Mouse (Mus musculus) embryonic facial prominence, embryonic 10.5 days (tissue): ENCODE results near the gene Ugt2a2. TPM values are rescaled to one million over a fixed set of nuclear protein-coding genes. Genes with fewer than 3 reads are reported as not detected.
"Not testable (repeated sequence)": the region's sequence is repeated elsewhere in the genome, so short reads cannot be mapped to it uniquely, and the experiment has no call there.

Experiments
- DNase-seq: peaks from one replicate; pipeline ENCODE4 v3.0.0-alpha.2; 2017; ENCODE audit warnings: low spot score
- H3K27ac ChIP-seq: fragments of 300-500 bp; sonication (generic); replicated peaks from 2 replicates; pipeline ENCODE4 v1.5.1; 2016; ENCODE audit warnings: mild to moderate bottlenecking
- H3K27me3 ChIP-seq: fragments of 300-500 bp; sonication (generic); replicated peaks from 2 replicates; pipeline ENCODE4 v1.6.1; 2016; ENCODE audit warnings: low read depth, mild to moderate bottlenecking; ENCODE audit not compliant: poor library complexity, severe bottlenecking
- H3K36me3 ChIP-seq: fragments of 300-500 bp; sonication (generic); replicated peaks from 2 replicates; pipeline ENCODE4 v1.6.1; 2016; ENCODE audit warnings: mild to moderate bottlenecking, moderate library complexity
- H3K4me1 ChIP-seq: fragments of 300-500 bp; sonication (generic); 2 replicates; pipeline ENCODE4 v1.6.1; 2016
- H3K4me3 ChIP-seq: fragments of 300-500 bp; sonication (generic); 2 replicates; pipeline ENCODE4 v1.5.1; 2016; ENCODE audit warnings: mild to moderate bottlenecking, moderate library complexity
- H3K9me3 ChIP-seq: fragments of 300-500 bp; sonication (generic); 2 replicates; pipeline ENCODE4 v1.6.1; 2016; ENCODE audit warnings: mild to moderate bottlenecking
- WGBS: fragments of 180-500 bp; shearing (Covaris S2); methylation state at CpG from one replicate; pipeline ENCODE4 v1.1.7; 2016; 5-methylcytosine and 5-hydroxymethylcytosine counted together
- polyA plus RNA-seq: library from polyadenylated mRNA; unstranded; fragments of >200 nt; fragmentation: Nextera tagmentation; extraction: Ambion mirVana; gene quantifications from 2 replicates; pipeline ENCODE4 v1.2.1, GENCODE M21; 2016

Gene Ugt2a2
- polyA plus RNA-seq, 1 experiment from 2014 or later: 0.10 TPM

GRCm38 (mm10) chr5:87436264-87436663 is 45.8 kb downstream of the Ugt2a2 start:
- peak; percentile 8 for DNase-seq
- H3K4me1 ChIP-seq: no peaks in the 10 kb centered on the region
- no peaks in the 10 kb centered on the region for H3K27me3 ChIP-seq
- H3K9me3 ChIP-seq: no peaks in the 10 kb centered on the region
- no peak overlapping the region for H3K4me3 ChIP-seq
- WGBS: 43% methylated on average over 3 of the region's 3 CpGs
- no peaks in the 10 kb centered on the region for H3K36me3 ChIP-seq
- H3K27ac ChIP-seq: no peak overlapping the region

GRCm38 (mm10) chr5:87425676-87426075 is 56.4 kb downstream of the Ugt2a2 start:
- no peak overlapping the region for H3K27ac ChIP-seq
- 86% methylated on average over 3 of the region's 3 CpGs for WGBS

GRCm38 (mm10) chr5:87424041-87424440 is 58.0 kb downstream of the Ugt2a2 start, which contains the start of gene Ugt2b38:
Ugt2b38 (minus strand) TSS chr5:87424203.
- H3K4me1 ChIP-seq, H3K4me3 ChIP-seq, H3K9me3 ChIP-seq, H3K36me3 ChIP-seq, H3K27ac ChIP-seq, H3K27me3 ChIP-seq, DNase-seq: not testable (repeated sequence)
- WGBS: 98% methylated on average over 1 of the region's 2 CpGs

More at GRCm38 (mm10) chr5:87425676-87426075, 56.4 kb downstream of the Ugt2a2 start:
- Histone ChIP-seq H3K4me1 (no peaks in the 10 kb centered on the region), H3K9me3 (no peaks in the 10 kb centered on the region), H3K36me3 (no peaks in the 10 kb centered on the region), H3K4me3 (no peak overlapping the region), H3K27me3 (no peaks in the 10 kb centered on the region)
- no peak for DNase-seq

Other genes starting within 250 kb of the Ugt2a2 start
- gene Ugt2b37, start 227.5 kb downstream of the Ugt2a2 start, polyA plus RNA-seq: not detected in 2 replicates
- not detected in 2 replicates for gene Ugt2a3, start 145.1 kb downstream of the Ugt2a2 start, polyA plus RNA-seq
- not detected in 2 replicates for gene Ugt2b38, start 58.1 kb downstream of the Ugt2a2 start, polyA plus RNA-seq
- not detected in 2 replicates for gene Gm43638, start 4.5 kb upstream of the Ugt2a2 start, polyA plus RNA-seq
- not detected in 2 replicates for gene Ugt2a1, start 8.6 kb upstream of the Ugt2a2 start, polyA plus RNA-seq
- 0.20 TPM in 1 of 2 replicates, not detected in the other for gene Sult1b1, start 55.9 kb upstream of the Ugt2a2 start, polyA plus RNA-seq
- gene Sult1d1, start 86.8 kb upstream of the Ugt2a2 start, polyA plus RNA-seq: not detected in 2 replicates
- gene Sult1e1, start 109.3 kb upstream of the Ugt2a2 start, polyA plus RNA-seq: 0.28 and 1.1 TPM in 2 replicates
- gene Csn1s1, start 183.9 kb upstream of the Ugt2a2 start, polyA plus RNA-seq: not detected in 2 replicates
- gene Csn2, start 217.4 kb upstream of the Ugt2a2 start, polyA plus RNA-seq: not detected in 2 replicates